Mouse (Mus musculus) lung, adult 18-20 months (tissue): ENCODE results near the gene Nol12.
A peak's percentile ranks its signal among the peaks of the same experiment; 100 is the strongest.

Experiments used
- DNase-seq, 2 experiments: peaks; one replicate each; pipeline ENCODE4 v3.0.0; 2022; ENCODE audit warnings: mixed read lengths in 2 of 2

Nol12 gene

DNA sequence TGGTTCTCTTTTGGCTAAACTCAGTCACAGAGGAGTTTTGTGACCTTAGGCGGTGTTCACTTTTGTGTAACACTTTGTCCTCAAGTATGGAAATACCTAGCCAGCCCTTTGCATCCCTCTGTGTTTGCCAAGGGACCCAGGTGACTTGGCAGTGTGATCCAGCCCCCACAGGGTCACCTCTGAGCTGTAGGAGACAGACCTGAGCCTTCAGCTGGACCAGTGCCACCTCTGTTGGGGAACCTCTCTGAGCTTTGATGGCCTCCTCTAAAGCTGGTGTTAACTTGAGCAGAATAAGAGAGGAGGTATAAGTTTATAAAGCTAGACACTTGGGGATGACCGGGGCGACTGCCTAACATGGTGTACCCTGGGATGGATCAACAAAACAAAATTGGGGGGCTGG lies 14.2 kb downstream of the Nol12 start:
- no peak for DNase-seq

- DNase-seq: no peak
Observed at GRCm38 (mm10) chr15:78955663-78956062, 20.9 kb downstream of the Nol12 start.

GRCm38 (mm10) chr15:78956351-78956750 lies 21.6 kb downstream of the Nol12 start:
- no peak for DNase-seq

DNA sequence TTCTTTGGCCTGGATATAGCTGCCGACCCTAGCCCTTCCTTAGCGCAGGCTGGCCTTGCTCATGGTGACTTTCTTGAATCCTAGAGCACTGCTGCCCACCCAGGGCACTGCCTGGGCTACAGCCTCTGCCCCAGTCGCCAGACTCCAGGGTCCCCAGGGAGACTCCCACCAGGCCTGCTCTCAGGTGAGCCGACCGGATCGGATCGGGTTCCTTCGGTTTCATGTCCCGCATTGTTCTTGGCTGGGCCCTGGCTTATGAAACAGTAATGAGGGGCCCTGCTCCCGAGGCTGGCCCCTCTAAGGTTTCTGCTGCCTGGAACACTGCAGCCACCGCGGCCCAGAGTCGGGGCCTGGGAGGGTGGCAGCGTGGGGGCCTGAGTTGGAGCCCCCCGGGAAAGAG lies 22.3 kb downstream of the Nol12 start:
- no peak for DNase-seq

- DNase-seq: no peak
Observed at GRCm38 (mm10) chr15:78959537-78959936, 24.8 kb downstream of the Nol12 start.

DNA sequence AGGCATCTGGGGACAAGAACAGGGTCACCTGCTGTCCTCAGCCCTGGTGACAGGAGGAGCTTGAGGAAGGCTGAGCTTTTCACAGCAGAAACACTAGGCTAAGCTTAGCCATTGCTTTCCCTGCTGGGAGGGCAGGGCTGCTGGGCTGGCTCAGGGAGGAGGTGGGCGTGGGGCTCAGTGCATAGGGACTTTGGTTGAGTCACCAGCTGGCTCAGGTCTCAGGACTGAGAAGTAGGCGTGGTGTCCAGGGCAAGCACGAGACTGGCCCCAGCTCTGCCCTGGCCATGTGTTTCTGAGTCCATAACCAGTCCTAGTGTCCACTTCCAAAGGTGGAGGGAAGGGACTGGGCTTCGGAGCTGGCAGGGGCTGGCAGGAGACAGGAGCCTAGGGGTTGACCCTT lies 25.4 kb downstream of the Nol12 start:
- peak; percentile 61 to 64 for DNase-seq

DNA sequence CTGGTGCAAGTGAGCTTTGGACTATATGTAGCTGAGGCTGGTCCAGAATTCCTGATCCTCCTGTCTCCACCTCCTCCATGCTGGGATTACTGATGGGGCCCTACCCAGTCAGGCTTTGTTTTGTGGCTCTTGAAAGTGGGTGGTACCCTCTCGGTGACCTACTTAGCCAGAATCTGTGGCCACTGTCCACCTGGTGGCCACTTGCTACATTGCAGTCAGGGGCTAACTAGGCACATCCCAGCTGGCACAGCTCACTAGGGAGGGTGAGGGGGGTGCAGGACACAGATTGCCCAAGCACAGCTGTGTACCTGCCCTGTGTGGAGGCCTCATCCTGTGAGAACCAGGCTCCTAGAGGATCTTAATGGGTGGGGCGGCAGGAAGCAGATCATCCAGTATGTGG lies 28.2 kb downstream of the Nol12 start:
- peak; percentile 74 to 81 for DNase-seq

DNA sequence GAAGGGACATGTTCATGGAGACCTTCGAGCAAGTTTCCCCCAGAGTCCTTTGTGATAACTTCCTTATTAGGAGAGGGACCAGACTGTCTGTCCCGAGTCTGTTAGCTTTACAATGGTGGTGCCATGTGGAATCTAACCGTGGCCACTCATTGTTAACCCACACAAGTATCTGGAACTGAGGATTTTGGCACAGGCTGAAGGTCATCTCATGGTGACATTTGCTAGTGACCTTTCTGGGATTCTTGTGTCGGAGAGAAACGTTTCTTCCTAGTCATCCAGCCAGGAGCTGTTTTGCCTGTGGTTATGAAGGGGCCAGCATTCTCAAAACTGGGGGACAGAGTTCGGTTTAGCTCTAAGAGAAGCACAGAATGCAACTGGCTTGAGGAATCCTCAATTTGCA lies 36.9 kb downstream of the Nol12 start:
- no peak for DNase-seq

GRCm38 (mm10) chr15:78973950-78974349 lies 39.2 kb downstream of the Nol12 start:
- no peak for DNase-seq

DNA sequence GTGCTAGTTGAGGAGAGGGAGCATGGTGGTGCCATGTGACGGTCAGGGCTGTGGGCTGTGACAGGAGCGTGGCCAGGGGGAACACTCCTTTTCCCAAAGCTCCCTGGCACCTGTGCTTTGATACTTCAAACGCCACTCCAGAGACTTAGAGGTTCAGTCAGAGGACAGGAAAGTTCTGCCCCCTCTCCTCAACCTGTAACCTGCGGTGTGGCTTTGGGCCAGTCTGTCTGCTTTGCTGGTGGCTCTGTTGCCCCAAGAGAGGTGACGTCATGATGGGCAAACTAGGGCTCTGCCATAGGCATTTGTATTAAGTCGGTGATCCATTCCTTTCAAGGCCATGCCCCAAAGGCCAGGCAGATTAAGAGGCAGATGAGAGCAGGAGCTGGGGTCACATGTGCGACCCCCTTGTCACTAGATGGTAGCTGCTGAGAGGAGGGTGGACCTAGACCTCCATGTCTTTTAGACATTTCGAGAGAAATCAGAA lies 43.0 kb downstream of the Nol12 start:
- DNase-seq: peak; percentile 59 to 78

- DNase-seq: peak; percentile 85 to 88
Observed at GRCm38 (mm10) chr15:78978875-78979274, 44.1 kb downstream of the Nol12 start.

- no peak for DNase-seq
Observed at GRCm38 (mm10) chr15:78980084-78980483, 45.4 kb downstream of the Nol12 start.

- peak; percentile 94 to 96 for DNase-seq
Observed at GRCm38 (mm10) chr15:78982658-78983435, 48.1 kb downstream of the Nol12 start.

DNA sequence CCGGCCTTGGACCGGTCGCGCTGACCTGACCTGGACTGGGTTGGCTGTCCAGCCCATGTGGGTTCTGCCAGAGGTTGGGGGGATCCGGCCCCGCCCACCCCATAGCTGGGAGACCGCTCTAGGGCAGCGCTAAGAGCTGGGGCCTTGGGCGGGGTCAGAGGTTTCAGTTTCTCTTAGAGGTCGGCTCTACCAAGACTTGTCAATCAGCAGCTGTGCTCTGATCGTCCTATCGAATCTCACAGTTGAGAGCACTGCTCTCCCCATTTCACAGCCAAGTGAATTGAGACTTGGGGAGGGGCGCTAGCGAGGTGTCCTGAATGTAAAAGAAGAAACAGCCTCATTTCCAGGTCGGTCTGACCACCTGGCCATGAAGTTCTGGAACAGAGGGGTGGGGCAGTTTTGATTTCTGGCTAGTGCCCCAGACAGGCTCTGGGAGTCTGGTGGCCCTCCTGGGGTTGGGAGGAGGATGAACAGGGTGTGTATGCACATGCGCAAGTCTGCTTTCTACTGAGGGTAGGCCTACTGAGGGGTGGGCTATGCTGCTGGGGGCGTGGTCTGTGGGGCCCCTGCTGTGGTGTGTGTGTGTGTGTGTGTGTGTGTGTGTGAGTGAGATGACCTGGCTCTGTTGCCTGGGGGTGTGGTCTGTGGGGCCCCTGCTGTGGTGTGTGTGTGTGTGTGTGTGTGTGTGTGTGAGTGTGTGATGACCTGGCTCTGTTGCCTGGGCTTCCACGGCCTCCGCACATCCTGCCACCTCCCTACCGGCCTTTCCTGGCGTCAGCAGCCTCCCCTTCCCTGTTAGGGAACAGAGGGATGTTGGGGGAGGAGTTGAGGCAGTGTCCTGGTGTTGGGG lies 48.9 kb downstream of the Nol12 start:
- peak; percentile 63 to 73 for DNase-seq

DNA sequence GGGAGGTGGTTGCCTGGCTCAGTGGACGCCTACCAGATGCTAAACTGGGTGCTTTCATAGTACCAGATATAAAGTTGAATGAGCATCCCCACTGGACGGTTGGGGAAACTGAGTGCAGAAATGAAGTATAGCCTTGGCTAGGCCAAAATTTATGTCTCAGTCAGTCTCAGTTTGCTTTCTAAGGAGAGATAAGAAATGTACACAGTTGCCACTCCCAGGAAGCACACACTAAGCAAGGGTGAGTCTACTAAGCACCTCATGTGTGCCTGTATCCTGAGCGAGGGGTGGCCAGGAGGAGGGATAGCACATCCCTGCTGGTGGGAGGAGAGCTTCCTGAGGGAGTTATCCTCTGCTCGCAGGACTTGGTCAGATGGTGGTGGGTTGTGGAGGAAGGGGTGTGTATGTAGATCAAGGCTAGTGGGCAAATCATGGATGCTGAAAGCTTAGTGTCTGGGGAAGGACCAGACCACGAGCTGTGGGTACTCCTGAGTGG lies 49.6 kb downstream of the Nol12 start:
- DNase-seq: no peak

GRCm38 (mm10) chr15:78986536-78987220 lies 51.9 kb downstream of the Nol12 start:
- peak in 1 of 2 experiments; percentile 53 for DNase-seq

DNA sequence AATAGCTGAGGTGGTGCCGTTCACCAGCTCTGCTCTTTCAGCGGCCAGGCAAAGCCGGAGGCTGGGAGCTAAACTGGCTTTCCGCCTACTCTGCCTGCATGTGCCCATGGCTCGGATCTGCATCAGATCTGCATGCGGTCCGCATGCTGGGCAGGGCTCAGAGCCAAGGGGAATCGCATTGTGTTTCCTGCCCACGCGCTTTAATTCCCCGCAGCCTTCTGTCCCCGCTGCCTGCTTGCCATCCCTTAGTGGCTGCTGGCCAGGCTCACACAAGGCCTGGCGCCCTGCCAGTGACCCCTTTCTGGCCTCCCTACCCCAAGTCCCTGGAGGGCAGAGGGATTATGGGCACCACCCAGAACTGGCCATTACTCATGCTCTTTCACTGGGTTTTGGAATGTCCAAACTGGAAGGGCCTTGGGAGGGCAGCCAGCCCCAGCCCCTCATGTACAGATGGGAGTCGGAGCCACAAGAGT lies 53.8 kb downstream of the Nol12 start:
- peak; percentile 40 to 46 for DNase-seq

- DNase-seq: no peak
Observed at GRCm38 (mm10) chr15:78989152-78990092, 54.7 kb downstream of the Nol12 start.

DNA sequence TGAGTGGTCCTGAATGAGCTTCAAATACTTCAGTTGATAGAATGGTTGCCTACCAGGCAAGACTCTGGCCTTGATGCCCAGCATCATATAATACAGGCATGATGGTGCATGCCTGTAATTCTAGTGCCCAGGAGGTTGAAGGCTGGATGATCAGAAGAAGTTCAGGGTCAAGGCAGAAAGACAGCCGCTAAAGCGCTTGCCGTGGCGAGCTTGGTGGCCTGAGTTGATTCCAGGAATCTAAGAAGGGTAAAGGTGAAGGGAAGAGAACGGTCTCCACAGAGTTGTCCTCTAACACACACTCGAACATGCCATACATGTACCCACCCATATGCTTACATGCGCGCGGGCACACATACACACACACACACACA lies 55.3 kb downstream of the Nol12 start:
- no peak for DNase-seq

DNA sequence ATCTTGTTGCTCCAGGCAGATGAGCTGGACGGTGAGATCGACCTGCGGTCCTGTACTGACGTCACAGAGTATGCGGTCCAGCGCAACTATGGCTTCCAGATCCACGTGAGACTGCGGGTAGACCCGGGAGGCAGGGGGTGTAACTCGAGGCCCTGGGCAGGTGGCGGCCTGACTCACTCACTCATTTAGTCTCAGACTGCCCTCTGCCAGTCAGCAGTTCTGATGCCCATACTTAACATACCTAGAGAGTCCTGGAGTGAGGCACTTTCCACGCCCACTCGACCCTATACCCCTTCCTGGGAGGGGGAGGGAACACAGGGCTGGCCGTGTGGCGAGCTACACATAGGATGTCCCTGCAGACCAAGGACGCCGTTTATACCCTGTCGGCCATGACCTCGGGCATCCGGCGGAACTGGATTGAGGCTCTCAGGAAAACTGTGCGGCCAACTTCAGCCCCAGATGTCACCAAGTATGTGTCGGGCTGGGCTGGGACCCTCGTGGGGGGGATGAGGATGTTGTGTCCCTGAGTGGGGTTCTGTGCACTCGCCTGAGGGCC lies 56.3 kb downstream of the Nol12 start:
- DNase-seq: no peak

GRCm38 (mm10) chr15:78992235-78992634 lies 57.5 kb downstream of the Nol12 start:
- DNase-seq: no peak
